Mouse (Mus musculus): ENCODE results near the gene Btbd1.

- TF ChIP-seq GATA1 (IDR thresholded peaks at IDR 0.05; ENCODE audit: low read length) = no peak
- TF ChIP-seq TAL1 (IDR thresholded peaks at IDR 0.05; ENCODE audit: low read length) = no peak
Observed at GRCm38 (mm10) chr7:81777667-81778218, 51.5 kb downstream of the Btbd1 start.
